Mouse (Mus musculus) monocyte, adult 2 months (primary cell): ENCODE data around the gene Ccdc141.

Source experiments
- DNase-seq, 2 experiments: peaks; one replicate each; pipeline ENCODE4 v3.0.0; 2022; ENCODE audit warnings: low spot score in 2 of 2, low read depth in 1 of 2

The Ccdc141 gene

DNA sequence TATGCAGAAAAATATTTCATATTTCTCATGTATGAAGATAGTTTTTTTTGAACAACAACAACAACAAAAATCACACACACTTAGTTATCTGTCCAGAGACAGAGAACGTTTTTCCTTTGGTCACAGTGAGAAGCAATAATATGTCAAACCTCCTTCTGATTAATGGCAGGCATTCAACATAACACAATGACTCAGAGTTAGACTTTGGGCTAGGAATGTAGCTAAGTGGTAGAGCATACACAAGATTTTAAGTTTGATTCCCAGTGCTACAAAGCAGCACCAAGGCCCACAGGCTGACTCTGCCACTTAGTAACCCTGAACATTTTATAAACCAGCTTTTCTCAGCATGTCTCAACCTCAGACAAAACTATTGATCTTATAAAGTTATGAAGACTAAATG lies 35.5 kb downstream of the Ccdc141 start:
- no peak for DNase-seq

DNA sequence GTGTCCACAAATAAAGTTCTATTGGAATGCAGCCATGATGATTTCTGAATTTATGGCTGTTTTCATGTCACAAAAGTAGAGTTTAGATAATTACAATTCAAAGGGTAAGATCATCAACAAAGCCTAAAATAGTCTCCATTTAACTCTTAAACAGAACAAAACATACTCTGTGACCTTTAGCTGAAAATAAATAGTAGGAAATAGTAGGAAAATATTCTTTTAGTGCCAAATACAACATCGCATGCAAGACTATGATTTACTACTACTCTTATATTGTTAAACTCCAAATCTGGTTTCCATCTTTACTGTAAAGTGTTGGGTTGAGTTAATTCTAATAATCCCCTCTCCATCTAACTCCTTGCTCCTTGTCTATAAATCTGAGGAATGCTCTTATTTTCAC lies 37.0 kb downstream of the Ccdc141 start:
- no peak for DNase-seq

DNA sequence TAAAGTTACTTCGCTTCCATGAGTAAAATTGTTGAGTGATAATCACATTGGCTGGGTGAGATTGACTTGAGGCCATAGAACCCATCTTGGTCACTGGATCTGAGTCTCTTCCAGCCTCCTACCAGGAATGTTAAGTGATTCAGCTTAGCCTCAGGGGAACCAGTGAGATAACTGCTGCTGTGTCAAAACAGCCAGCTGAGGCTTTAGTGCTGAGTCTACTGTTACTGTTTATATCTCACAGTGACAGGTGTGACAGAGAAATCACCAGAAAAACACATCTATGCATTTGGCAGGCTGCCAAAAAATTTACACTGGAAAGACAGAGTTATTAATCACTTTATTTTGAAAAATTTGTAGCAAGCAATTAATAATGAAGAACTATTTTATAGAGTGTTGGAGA lies 43.5 kb downstream of the Ccdc141 start:
- no peak for DNase-seq

DNA sequence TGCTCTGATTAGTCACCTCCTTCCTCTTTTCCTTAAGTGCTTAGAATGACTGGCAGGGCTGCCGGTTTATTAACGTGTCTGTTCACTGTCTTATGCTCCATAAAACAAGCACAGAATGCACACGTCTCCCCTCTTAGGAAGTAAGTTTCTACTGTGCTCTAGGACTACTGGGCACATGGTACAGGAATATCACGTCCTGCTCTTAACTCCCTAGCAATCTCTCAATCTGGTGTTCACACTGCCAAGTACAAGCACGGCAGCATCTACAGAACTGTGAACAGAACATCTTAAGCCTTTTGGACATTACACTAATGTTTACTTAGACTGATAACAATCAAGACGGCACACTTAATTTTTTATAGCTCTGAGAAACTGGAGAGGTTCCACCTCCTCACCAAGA lies 52.3 kb downstream of the Ccdc141 start:
- DNase-seq: no peak

DNA sequence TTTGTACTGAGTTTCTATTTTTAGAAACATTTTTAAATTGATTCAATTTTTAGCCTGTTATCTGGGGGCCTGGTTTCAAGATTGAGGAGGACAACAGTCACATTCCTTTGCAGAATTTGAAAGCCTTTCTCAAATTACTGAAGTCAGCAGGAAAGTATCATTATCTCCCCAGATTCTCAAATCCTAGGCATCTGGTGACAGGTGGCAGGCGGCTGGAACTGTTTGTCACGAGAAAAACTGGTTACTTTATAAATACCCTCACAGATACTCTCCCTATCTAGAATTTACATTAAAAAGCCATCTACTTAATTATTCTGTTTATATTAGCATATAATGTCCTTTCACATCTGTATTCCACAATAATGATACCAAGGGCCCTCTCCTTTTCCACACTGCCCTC lies 56.1 kb downstream of the Ccdc141 start:
- DNase-seq: no peak

DNA sequence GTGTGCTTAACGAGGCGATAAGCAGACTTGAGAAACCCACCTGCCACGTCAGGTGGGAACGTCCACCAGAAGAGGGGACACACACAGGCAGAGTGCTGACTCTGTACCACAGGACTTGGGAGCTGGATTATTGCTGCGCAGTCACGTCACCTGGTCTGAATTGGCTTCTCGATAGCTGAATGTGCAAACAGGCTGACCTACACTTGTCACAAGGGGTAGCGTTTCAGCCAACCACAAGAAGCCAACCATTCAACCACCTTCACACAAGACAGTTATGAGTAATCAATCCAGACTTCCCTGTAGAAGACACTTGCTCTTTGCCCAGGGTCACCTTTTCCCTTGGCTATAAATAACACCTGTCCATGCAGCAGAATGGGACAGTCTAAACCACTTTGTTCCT lies 56.6 kb downstream of the Ccdc141 start:
- no peak for DNase-seq

DNA sequence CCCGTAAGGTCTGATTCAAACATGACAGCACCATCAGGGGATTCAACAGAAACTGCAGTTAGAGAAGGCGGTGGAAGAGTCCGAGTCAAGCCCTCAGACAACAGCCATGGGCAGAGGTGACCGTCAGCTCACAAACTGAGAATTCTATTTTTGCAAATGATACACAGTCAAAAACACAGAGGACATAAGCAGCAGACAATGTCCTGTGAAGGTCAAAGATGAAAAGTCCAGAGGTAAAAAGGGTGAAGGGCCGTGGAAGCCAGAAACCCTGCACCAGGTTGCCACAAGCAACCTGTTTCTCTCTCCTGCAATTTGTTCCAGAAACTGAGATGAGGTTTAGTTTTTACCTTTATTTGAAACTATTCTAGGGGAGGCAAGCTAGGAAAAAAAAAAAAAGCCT lies 57.4 kb downstream of the Ccdc141 start:
- no peak for DNase-seq

DNA sequence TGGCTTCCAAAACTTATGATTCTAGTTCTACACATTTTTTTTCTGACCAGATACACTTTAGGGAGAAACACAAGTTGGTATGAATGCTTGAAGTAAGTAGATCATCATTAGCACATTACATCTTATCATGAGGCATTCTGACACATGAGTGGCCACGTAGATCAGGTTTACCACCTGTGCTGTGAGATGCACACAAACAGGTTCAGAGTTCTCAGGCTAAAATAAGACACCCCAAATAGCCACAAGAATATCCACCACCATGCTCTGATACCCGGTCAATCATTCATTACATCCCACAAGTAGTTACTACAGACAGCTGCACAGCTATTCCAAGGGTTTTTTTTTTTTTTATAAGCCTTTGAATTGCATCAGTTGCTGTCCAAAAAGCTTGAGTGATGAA lies 59.3 kb downstream of the Ccdc141 start:
- DNase-seq: no peak

DNA sequence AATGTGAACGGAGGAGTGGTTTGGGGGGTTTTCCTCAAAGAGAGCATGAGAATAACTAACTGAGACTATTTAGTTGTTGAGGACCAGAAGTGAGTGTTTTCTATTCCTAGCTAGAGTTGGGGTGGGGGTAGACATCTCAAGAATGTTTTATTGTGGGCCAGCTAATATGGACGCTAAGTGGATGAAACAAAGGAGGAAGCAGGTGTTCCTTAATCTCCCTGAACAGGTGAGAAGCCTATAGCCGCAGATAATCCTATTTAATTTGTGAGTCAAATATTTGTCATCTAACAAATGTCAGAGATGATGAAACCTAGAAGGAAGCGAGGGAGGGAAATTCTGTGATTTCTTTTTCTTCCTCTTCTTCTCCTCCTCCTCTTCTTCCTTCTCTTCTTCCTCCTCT lies 60.1 kb downstream of the Ccdc141 start:
- DNase-seq: no peak

DNA sequence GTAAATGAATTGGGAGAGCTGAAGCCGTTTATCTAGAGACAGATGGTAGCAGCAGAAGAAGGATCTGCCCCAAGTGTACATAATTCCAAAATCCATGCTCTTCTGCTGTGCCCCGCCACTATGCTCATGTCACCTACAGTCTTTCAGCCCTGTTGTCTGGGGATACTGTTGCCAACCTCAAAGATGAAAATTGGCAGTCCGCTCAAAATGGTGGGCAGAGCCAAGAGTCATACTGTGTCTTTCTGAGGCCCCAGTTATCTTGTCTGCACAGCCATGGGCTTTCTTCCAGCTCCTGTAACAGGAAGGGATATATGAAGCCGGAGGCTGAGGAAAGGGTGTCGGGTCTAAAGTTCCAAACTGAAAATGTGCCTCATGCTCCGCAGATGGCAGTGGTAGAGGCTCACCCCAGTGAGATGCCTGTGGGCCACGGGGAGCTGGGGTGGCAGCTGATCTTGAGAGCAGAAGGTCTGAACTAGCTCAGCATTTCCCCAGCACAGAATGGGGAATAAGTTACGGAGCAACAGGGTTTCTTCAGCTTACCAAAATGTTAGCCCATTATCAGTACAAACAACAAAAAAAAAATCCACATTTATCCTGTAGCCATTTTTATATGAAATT lies 60.8 kb downstream of the Ccdc141 start:
- DNase-seq: no peak

DNA sequence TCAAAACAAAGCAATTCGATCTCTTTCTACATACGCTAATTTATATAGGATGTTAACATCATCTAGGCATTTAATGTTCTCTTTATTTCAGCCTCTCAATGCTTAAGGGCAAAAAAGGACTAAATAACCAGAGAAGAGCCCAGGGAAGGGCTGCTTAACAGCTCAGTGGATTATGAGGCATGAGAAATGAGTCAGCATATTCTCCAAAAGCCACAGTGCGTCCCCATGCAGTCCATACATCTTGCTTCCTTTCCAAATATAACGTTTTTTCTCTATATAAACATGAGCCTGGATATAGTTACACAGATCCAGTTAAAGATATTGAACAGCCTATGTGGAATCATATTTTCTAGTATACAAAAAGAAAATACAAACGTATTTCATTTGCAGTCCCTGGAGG lies 61.9 kb downstream of the Ccdc141 start:
- DNase-seq: no peak

DNA sequence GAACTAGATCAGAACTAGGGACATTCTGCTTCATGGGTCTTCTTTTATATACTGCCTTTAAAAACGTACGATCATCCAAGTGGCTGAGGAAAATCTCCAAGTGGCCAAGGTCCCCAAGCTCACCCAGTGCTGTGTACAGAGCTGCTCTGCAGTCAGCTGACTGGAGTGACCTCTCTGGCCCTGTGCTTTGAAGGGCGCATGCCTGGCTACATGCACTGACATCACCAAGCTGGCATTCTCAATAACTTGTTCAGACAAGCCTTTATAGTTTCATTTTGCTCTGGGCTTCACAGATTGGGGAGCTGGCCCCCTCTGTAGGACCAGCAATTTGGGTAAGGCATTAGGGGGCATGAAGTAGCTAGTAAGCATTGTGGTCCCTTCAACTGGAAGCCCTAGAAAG lies 64.3 kb downstream of the Ccdc141 start:
- no peak for DNase-seq

DNA sequence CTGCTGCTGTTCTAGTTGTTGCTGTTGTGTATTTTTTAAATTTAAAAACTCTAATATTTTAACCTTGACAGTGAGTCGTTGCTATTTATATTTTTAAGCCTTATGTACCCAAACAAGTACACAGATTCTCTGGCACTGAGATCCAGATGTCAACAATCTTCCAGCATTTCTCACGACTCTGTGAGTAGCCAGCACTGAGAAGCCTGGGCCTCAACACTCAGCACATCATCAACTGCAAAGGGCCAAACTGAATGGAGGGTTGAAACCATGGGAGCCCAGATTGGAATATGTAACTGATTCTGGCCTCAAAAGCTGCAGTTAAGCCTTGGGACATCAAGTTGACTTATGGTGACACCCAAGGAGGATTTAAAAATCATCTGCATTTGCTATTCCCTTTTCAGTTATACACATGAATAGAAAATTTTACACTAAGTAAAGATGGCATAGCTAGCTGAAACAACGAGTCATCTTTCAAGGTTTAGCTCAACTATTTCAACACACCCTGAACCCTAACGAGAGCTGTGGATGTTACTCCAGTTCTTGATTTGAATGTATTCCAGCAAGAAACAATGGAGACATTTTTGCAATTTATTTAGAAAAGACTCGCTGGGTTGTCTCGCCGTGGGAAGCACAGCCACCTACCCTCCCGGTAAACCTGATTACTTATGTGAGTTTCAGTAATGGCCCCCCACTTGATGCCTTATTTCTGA lies 65.3 kb downstream of the Ccdc141 start:
- DNase-seq: no peak

DNA sequence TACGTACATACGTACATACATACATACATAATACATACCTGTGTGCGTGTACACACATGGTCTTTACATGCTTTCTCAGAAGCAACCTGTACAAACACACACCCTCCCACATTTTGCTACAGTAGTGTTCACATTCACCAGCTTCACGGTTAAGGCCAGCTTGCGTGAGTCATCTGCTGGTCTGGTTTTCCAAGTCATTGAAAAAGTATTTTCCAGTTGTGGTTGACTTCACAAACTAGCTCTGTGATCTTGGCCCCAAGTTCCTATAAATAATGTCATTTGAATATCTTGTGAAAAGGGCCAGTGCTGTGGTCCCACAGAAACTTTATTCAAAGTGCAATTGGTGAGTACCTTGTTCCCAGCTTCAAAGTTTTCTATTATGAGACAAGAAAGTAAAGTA lies 67.9 kb downstream of the Ccdc141 start:
- no peak for DNase-seq

DNA sequence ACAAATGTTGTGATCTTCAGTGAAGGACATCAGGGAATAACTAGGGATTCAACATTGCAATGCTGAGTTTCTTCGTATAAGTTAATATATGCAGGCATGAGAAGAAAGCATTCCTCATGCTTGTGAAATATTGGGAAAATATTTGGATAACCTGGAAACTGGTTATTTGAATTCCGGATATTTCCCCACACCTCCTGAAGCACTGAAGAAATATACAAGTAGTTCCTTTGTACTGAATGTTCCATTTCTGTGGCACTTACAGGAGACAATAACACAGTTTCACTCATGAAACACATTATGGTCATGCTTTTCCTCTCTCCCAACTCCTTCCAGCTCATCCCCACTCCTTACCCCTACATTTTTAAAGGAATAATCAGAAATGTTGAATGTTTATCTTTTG lies 70.6 kb downstream of the Ccdc141 start:
- DNase-seq: no peak

DNA sequence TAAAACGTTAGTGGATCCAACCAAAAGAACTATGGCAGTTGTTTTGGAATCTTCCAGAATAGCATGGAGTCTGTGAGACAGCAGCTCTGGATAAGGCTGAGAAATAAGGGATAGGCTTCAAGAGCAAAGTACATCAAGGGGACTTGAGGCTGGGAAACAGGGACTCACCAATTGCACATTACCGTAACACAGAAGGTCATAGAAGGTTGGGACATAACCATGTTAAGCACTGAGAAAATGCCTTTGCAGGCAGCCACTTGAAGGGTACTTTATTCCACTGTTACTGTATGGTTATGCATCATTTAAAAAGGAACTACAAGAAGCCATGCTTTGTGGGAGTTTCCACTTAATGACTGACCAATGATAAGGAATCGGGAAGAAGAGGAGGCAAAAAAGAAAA lies 71.7 kb downstream of the Ccdc141 start:
- DNase-seq: no peak

DNA sequence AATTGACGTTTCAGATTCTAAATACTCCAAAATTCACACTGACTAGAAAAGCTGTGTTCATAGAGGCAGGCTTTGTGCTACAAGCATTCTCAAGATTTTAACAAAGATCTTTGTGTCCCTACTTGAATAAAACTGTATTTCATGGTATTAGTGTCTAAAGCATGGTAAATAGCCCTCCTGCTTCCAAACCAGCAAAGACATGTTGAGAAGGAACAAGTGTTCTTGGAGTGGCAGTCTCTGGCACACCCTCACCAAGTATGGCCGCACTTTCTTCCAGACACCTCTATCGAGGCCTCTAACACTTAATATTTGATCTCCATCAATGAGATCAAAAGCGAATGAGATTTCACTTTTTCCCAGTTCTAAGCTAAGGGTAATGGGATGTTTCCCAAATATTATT lies 78.7 kb downstream of the Ccdc141 start:
- no peak for DNase-seq

DNA sequence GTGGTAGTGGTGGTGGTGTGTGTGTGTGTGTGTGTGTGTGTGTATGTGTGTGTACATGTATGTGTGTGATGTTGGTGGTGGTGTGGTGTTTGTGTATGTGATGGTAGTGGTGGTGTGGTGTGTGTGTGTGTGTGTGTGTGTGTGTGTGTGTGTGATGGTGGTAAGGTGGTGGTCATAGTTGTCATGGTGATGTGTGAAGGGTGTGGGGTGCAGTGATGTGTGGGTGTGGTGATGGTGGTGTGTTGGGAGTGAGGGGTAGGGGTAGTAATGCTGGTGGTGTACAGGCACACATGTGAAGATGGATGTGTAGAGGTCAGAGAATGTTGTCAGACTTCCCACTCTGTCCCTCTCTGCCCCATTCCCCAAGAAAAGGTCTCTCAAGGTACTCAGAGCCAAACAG lies 85.1 kb downstream of the Ccdc141 start:
- no peak for DNase-seq

DNA sequence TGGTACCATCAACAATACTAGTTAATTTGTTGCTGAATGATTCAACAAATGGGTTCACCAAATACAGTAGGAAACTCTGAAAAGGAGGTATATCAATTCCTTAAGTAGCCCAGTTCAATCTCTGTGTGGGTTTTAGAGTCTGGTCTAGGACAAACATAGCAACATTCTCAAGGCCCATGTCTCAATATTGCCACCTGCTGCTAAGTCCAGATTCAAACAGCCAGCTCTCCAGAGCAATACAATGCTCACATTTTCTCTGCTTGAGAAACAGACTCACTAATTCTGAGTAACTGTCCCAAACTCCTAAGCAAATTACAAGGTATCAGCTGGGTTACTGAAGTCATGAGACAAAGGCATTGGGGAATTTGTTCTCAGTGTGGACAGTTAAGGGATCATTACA lies 85.8 kb downstream of the Ccdc141 start:
- DNase-seq: no peak

DNA sequence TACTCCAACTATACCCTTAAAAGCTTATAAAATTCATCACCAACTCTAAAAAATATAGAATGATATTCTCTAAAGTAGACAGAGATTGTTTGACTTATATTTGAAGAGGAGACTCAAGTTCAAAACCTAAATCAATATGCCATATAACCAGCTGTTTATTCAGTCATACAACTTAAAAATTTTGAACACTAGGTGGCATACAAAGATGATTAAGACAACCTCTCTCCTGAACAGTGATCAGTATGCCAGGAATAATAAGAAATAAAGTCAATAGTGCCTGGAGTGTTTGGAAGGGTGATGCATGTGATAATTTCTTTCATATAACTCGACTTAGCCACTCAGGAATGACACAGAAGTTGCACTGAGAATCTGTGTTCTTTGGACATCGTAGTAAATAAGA lies 89.3 kb downstream of the Ccdc141 start:
- no peak for DNase-seq

DNA sequence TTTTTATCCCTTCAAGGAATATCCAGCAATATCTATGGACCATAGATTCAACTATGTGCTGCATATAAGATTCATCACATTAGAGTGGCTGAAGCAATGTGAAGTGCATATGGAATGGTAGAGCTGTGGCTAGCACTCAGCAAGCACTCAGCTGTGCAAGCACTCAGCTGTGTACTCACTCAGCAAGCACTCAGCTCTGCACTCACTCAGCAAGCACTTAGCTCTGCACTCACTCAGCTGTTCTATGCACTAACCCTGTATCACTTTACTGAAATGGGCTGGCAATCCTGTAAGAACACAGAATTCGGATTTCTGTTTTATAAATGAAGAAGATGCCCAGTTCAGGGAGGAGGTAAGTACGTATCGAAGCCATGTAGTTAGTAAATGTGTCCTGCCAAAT lies 89.8 kb downstream of the Ccdc141 start:
- no peak for DNase-seq

DNA sequence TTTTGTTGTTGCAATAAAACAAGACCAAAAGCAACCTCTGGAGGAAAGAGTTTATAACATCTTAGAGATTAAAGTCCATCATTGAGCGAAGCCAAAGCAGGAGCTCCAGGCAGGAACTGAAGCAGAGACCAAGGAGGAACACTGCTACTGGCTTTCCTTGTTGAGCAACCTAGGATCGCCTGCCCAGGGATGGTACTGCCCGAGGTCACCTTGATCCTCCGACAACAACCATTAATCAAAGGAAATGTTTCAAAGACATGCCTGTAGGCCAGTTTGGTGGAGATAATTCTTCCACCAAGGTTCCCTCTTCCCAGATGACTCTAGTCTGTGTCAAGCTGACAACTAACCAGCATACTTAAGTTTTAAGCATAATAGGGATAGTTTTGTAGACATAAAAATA lies 91.7 kb downstream of the Ccdc141 start:
- no peak for DNase-seq

DNA sequence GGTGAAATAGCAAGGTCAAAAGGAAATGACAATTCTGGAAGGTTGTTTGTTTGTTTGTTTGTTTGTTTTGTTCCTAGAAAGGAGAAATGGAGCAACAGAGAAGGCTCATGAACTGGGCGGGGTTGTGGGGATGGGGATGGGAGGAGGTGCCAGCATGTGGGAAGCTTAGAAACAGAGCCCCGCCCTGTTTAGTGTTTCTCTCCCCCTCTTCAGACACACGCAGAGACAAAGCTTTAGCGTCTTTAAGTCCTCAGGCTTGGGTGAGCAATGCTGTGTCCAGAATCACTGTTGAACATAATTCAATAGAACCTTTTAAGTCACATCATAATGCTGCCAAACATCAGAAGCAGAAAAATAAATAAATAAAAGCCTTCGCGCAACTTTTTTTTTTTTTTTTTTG lies 96.1 kb downstream of the Ccdc141 start:
- no peak for DNase-seq
